Mouse (Mus musculus) stomach, postnatal 0 days (tissue): ENCODE results near the gene Zfyve19.

Experiments used
- CTCF ChIP-seq: IDR thresholded peaks from 2 replicates; pipeline ENCODE4 v1.5.1; 2016; ENCODE audit warnings: antibody characterized with exemption, low read depth, mild to moderate bottlenecking, moderate library complexity
- EP300 ChIP-seq: optimal IDR thresholded peaks from 2 replicates; pipeline ENCODE3; 2016; ENCODE audit warnings: antibody characterized with exemption

DNA sequence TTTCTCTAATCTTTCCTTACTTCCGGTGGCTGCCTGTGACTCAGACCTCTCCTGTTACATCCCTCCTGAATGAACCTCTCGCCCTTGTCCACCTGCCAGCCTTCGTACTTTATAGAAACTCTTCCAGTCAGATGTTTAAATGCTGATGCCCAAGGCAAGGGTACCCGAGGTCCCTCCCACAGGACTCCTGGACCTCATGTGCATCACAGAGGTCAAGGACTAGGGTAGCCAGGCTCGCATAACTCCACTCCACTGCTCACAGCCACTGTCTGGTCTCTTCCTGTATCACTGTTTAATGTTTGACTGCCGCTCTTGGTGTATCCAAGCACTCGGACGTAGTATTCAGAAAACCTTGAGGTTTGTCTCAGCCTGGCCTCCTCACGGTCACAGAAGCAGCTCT is 34.1 kb downstream of the Zfyve19 start:
- no peak for TF ChIP-seq CTCF
- TF ChIP-seq EP300 = no peak
